Mouse (Mus musculus) MEL (cell line): ENCODE measurements at regions not wholly inside any gene's neighbourhood (a gene's known extent, or its start where the extent isn't known, plus 50 kb on each side); places are given as distances from the start of the nearest gene placed in this dataset.

Experiments
- CHD2 ChIP-seq: IDR thresholded peaks from 2 replicates; pipeline ENCODE4 v1.6.1; 2011; ENCODE audit warnings: low read length, improper control_type of control experiment
- CTCF ChIP-seq, 3 experiments: IDR thresholded peaks in 2 of 3; conservative IDR thresholded peaks in 1 of 3; 2 replicates each; pipeline ENCODE4 v1.5.1; 2011 to 2012; ENCODE audit warnings: low read length in 3 of 3, low read depth in 2 of 3, mild to moderate bottlenecking in 2 of 3, improper control_type of control experiment in 1 of 3, inconsistent platforms in 1 of 3, mixed read lengths in 1 of 3, moderate library complexity in 1 of 3; ENCODE audit not compliant: control insufficient read depth in 1 of 3, insufficient read depth in 1 of 3, poor library complexity in 1 of 3, severe bottlenecking in 1 of 3
- ELF1 ChIP-seq: IDR thresholded peaks from 2 replicates; pipeline ENCODE4 v1.6.1; 2014; ENCODE audit warnings: low read depth, mild to moderate bottlenecking, inconsistent platforms, low read length, improper control_type of control experiment, moderate library complexity
- KAT2A ChIP-seq: conservative IDR thresholded peaks from 2 replicates; pipeline ENCODE4 v1.6.1; 2012; ENCODE audit warnings: low read depth, low read length, improper control_type of control experiment, inconsistent platforms
- NELFE ChIP-seq: IDR thresholded peaks from 2 replicates; pipeline ENCODE4 v1.6.1; 2011; ENCODE audit warnings: low read depth, low read length, improper control_type of control experiment
- POLR2A ChIP-seq, 2 experiments: IDR thresholded peaks; 2 replicates each; pipeline ENCODE4 v1.6.1; 2011 to 2012; ENCODE audit warnings: low read length in 2 of 2, mild to moderate bottlenecking in 2 of 2, control low read depth in 1 of 2, improper control_type of control experiment in 1 of 2, low read depth in 1 of 2, moderate library complexity in 1 of 2; ENCODE audit not compliant: control insufficient read depth in 1 of 2, insufficient read depth in 1 of 2, poor library complexity in 1 of 2
- TCF12 ChIP-seq: IDR thresholded peaks from 2 replicates; pipeline ENCODE4 v1.6.1; 2014; ENCODE audit warnings: low read depth, mild to moderate bottlenecking, inconsistent platforms, low read length, improper control_type of control experiment, moderate library complexity
- USF1 ChIP-seq: IDR thresholded peaks from 2 replicates; pipeline ENCODE4 v1.6.1; 2014; ENCODE audit warnings: low read depth, mild to moderate bottlenecking, inconsistent platforms, low read length, improper control_type of control experiment, moderate library complexity
- ZC3H11A ChIP-seq: IDR thresholded peaks from 2 replicates; pipeline ENCODE4 v1.6.1; 2012; ENCODE audit warnings: low read depth, mild to moderate bottlenecking, inconsistent platforms, low read length, improper control_type of control experiment

- TF ChIP-seq ELF1, result no peak
- TF ChIP-seq POLR2A (IDR thresholded peaks at IDR 0.05; ENCODE audit: control insufficient read depth in 1 of 2, insufficient read depth in 1 of 2, low read depth in 1 of 2, low read length in 2 of 2, poor library complexity in 1 of 2), result no peak
- no peak for TF ChIP-seq ZC3H11A
- TF ChIP-seq CTCF (IDR thresholded peaks at IDR 0.05 in 2 of 3, conservative IDR thresholded peaks at IDR 0.05 in 1 of 3; ENCODE audit: control insufficient read depth in 1 of 3, insufficient read depth in 1 of 3, low read depth in 2 of 3, low read length in 3 of 3, poor library complexity in 1 of 3, severe bottlenecking in 1 of 3), result no peak
- TF ChIP-seq CHD2, result no peak
- no peak for TF ChIP-seq KAT2A
- TF ChIP-seq NELFE, result no peak
- TF ChIP-seq USF1, result no peak
- TF ChIP-seq TCF12, result no peak
These were observed 122.0 kb upstream of the Sdr16c6 start for GRCm38 (mm10) chr4:4199309-4199708.
